Mouse (Mus musculus) stomach, embryonic 16.5 days (tissue): ENCODE measurements around the gene Itgam. TPM values are rescaled to one million over a fixed set of nuclear protein-coding genes. Genes with fewer than 3 reads are reported as not detected.

ENCODE experiments used
- ATAC-seq: fragments of 200-750 bp; cut with Nextera tagmentation; 2 replicates; pipeline ENCODE4 v1.8.0; 2017; ENCODE audit warnings: moderate number of reproducible peaks, moderate TSS enrichment; ENCODE audit not compliant: insufficient read depth, low FRiP score
- H3K27ac ChIP-seq: fragments of 300-500 bp; sonication (generic); 2 replicates; pipeline ENCODE4 v1.5.1; 2014; ENCODE audit warnings: low read length
- H3K27me3 ChIP-seq: fragments of 300-500 bp; sonication (generic); 2 replicates; pipeline ENCODE4 v1.6.1; 2014; ENCODE audit warnings: low read length, control low read depth, mixed read lengths; ENCODE audit not compliant: control insufficient read depth, insufficient read depth
- H3K36me3 ChIP-seq: fragments of 300-500 bp; sonication (generic); 2 replicates; pipeline ENCODE4 v1.6.1; 2014; ENCODE audit warnings: low read length; ENCODE audit not compliant: control insufficient read depth, insufficient read depth
- H3K4me1 ChIP-seq: fragments of 300-500 bp; sonication (generic); 2 replicates; pipeline ENCODE4 v1.6.1; 2014; ENCODE audit warnings: low read length, control low read depth, mixed read lengths; ENCODE audit not compliant: control insufficient read depth, insufficient read depth
- H3K4me2 ChIP-seq: fragments of 300-500 bp; sonication (generic); 2 replicates; pipeline ENCODE4 v1.6.1; 2014; ENCODE audit warnings: low read depth, low read length, mixed read lengths
- H3K4me3 ChIP-seq: fragments of 300-500 bp; sonication (generic); replicated peaks from 2 replicates; pipeline ENCODE4 v1.5.1; 2014; ENCODE audit warnings: mild to moderate bottlenecking, low read length
- H3K9ac ChIP-seq: fragments of 300-500 bp; sonication (generic); 2 replicates; pipeline ENCODE4 v1.6.1; 2014; ENCODE audit warnings: low read length
- H3K9me3 ChIP-seq: fragments of 300-500 bp; sonication (generic); replicated peaks from 2 replicates; pipeline ENCODE4 v1.6.1; 2016; ENCODE audit warnings: low read length, control low read depth; ENCODE audit not compliant: control insufficient read depth
- WGBS: fragments of 180-500 bp; shearing (Covaris S2); extraction: QIAGEN DNeasy Blood & Tissue Kit; methylation state at CpG from one replicate; pipeline ENCODE4 v1.1.7; 2014; 5-methylcytosine and 5-hydroxymethylcytosine counted together
- polyA plus RNA-seq: library from polyadenylated mRNA; unstranded; fragments of >200 nt; fragmentation: Nextera tagmentation; extraction: Ambion mirVana; gene quantifications from 2 replicates; pipeline ENCODE4 v1.2.1, GENCODE M21; 2015

Itgam gene
- polyA plus RNA-seq, 1 experiment from 2014 or later = 4.1 TPM

DNA sequence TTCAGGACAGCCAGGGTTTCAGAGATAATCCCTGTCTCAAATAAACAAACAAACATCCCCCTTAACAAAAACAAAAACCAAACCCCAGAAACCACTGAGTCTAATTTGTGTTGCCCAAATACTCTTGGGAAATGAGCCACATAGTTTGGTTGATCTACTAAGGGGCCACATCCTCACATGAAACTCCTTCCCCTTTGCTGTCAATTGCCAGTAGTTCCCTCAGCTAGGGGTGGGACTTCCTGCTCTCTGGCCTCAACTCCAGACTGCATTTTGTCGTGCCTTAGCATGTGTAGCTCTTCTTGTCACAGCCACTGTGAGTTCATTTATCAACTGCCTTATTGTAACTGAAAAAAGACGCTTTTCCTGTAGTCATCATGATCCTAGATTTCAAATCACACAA, 47.9 kb downstream of the Itgam start:
- WGBS = 54% methylated on average over 2 of the region's 2 CpGs
- Histone ChIP-seq H3K4me1 (no peaks in the 10 kb centered on the region), H3K27ac (no peak overlapping the region), H3K9ac (no peak overlapping the region), H3K9me3 (no peaks in the 10 kb centered on the region), H3K4me2 (no peak overlapping the region), H3K4me3 (no peak overlapping the region), H3K36me3 (no peaks in the 10 kb centered on the region), H3K27me3 (no peaks in the 10 kb centered on the region)
- no peak for ATAC-seq

GRCm38 (mm10) chr7:128112131-128112530, 49.7 kb downstream of the Itgam start:
- 90% methylated on average over 11 of the region's 11 CpGs for WGBS
- no peak overlapping the region for H3K4me2 ChIP-seq
- H3K36me3 ChIP-seq = no peaks in the 10 kb centered on the region
- H3K4me1 ChIP-seq = no peaks in the 10 kb centered on the region
- H3K9ac ChIP-seq = no peak overlapping the region
- H3K4me3 ChIP-seq = no peak overlapping the region
- no peaks in the 10 kb centered on the region for H3K27me3 ChIP-seq
- ATAC-seq = no peak
- no peak overlapping the region for H3K27ac ChIP-seq
- H3K9me3 ChIP-seq = no peaks in the 10 kb centered on the region

- 89% methylated on average over 11 of the region's 11 CpGs for WGBS
- H3K4me3 ChIP-seq = no peak overlapping the region
- H3K9me3 ChIP-seq = no peaks in the 10 kb centered on the region
- H3K36me3 ChIP-seq = no peaks in the 10 kb centered on the region
- ATAC-seq = no peak
- no peak overlapping the region for H3K4me2 ChIP-seq
- H3K27ac ChIP-seq = no peak overlapping the region
- H3K4me1 ChIP-seq = no peaks in the 10 kb centered on the region
- H3K9ac ChIP-seq = no peak overlapping the region
- H3K27me3 ChIP-seq = no peaks in the 10 kb centered on the region
Measured at GRCm38 (mm10) chr7:128114371-128115105, 52.1 kb downstream of the Itgam start.

GRCm38 (mm10) chr7:128115211-128115958, 52.9 kb downstream of the Itgam start:
- Histone ChIP-seq H3K27ac (no peak overlapping the region), H3K36me3 (no peaks in the 10 kb centered on the region), H3K9me3 (no peaks in the 10 kb centered on the region), H3K4me3 (no peak overlapping the region), H3K4me1 (no peaks in the 10 kb centered on the region), H3K27me3 (no peaks in the 10 kb centered on the region), H3K4me2 (no peak overlapping the region), H3K9ac (no peak overlapping the region)
- WGBS = 72% methylated on average over 5 of the region's 5 CpGs
- ATAC-seq = no peak

- no peaks in the 10 kb centered on the region for H3K27me3 ChIP-seq
- H3K4me2 ChIP-seq = no peak overlapping the region
- no peak for ATAC-seq
- H3K36me3 ChIP-seq = no peaks in the 10 kb centered on the region
- no peak overlapping the region for H3K27ac ChIP-seq
- H3K9ac ChIP-seq = no peak overlapping the region
- H3K4me3 ChIP-seq = no peak overlapping the region
- no peaks in the 10 kb centered on the region for H3K4me1 ChIP-seq
- no peaks in the 10 kb centered on the region for H3K9me3 ChIP-seq
- WGBS = 85% methylated on average over 5 of the region's 5 CpGs
Measured at GRCm38 (mm10) chr7:128116396-128116795, 54.0 kb downstream of the Itgam start.

GRCm38 (mm10) chr7:128119726-128120490, 57.5 kb downstream of the Itgam start:
- Histone ChIP-seq H3K27me3 (no peaks in the 10 kb centered on the region), H3K9ac (no peak overlapping the region), H3K36me3 (no peaks in the 10 kb centered on the region), H3K4me2 (no peak overlapping the region), H3K9me3 (no peaks in the 10 kb centered on the region), H3K4me3 (no peak overlapping the region), H3K27ac (no peak overlapping the region), H3K4me1 (no peaks in the 10 kb centered on the region)
- WGBS = 80% methylated on average over 6 of the region's 6 CpGs
- ATAC-seq = no peak

DNA sequence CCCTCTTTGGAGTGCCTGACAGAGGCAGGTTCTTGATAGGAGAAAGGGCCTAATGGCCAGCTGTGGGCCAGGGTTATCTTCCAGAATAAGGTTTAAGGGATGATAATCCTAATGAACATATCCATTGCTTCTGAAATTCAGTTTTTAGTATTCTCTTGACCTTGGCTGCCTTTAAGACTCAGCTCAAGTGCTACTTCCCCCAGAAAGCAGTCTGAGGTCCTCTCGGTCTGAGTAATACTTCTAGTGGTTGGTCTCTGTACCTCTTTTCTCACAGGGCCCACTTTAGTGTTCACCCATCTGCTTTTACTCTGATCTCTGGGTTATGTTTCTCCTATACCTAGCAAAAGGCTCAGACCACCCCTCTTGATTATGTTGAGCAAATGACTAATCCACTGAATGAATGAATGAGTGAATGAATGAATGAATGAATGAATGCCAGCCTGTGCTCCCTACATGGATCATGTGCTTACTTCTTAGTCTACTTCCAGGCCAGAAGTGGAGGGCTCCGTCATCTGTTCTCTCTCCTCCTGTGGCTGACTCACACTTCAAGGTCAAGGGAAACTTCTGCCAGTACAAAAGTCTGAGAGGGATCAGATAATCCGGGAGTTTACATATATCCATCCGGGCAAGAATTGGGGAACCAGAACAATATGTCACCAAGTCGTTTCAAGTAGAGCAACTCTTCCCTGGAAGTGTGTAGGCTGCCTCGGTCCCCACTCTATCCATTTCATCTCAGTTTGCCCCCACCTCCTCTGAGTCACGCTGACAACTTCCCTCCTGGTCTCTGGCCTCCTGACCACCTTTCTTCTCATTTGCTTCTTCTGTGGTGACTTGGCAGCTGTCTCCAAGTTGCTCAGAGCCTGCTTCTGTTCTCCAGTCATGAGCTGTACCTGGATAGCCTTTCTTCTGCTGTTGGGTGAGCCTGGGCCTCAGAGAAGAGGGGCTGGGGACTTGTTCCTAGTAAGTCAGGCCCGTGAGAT, 66.6 kb downstream of the Itgam start, which contains the start of gene Itgax:
TSS of gene Itgax (plus strand) at position 807 of the 980 bp plus-strand sequence.
- Histone ChIP-seq H3K4me3 (no peak within 1 kb of the TSS), H3K4me2 (no peak within 1 kb of the TSS), H3K9ac (no peak within 1 kb of the TSS), H3K27me3 (no peaks in the 10 kb centered on the region), H3K36me3 (no peaks in the 10 kb centered on the region), H3K4me1 (no peaks in the 10 kb centered on the region), H3K27ac (no peak within 1 kb of the TSS), H3K9me3 (no peaks in the 10 kb centered on the region)
- no peak for ATAC-seq
- WGBS = 71% methylated on average over 8 of the region's 8 CpGs

- 84% methylated on average over 5 of the region's 5 CpGs for WGBS
- Histone ChIP-seq H3K4me3 (no peak overlapping the region), H3K27ac (no peak overlapping the region), H3K4me2 (no peak overlapping the region), H3K9ac (no peak overlapping the region), H3K36me3 (no peaks in the 10 kb centered on the region), H3K27me3 (no peaks in the 10 kb centered on the region), H3K9me3 (no peaks in the 10 kb centered on the region), H3K4me1 (no peaks in the 10 kb centered on the region)
- ATAC-seq = no peak
Measured at GRCm38 (mm10) chr7:128132148-128132547, 69.7 kb downstream of the Itgam start.
